Mouse (Mus musculus): Measurements from ENCODE around the gene Slc9a8. TPM values are rescaled to one million over a fixed set of nuclear protein-coding genes. Genes with fewer than 3 reads are reported as not detected.

Slc9a8 gene
- polyA plus RNA-seq, 1 experiment from 2014 or later: 14.9 TPM

DNA sequence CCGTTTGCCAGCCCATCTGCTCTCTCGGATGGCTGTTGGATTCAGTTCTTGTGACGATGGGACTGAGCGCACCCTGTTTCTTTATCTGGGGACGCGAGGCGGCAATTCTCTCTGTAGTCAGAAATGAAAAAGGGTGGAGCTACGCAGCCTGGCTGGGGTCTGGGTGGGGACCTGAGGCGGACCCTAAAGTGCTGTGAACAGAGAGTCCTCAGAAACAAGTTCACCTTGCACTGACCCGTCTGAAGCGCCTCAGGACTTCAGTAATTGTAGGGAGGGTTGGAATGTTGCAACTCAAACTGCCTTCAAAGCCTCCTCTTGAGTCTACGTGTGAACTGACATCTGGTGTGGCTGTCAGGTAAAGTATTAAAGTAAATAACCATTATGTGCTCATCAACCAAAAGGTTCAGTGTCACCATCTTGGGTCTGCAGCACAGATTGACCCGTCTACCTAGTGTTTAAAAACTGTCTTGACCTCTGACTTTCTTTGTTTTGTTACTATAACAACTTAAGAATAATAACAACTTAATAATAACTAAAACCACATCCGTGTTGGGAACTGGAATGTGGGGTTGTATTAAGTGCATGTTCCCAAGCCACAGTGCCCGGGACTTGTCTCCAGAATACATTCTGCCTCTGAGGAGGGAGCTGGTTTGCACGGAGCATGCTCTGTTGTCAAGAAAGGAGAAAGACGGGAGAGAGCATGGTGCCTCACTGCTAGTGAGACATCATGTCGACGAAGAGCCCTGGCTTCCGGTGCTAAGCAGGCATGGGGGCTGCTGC lies 16.2 kb upstream of the Slc9a8 start:
- ATAC-seq: no peak
- no peaks in the 10 kb centered on the region for H3K4me1 ChIP-seq (replicated peaks; ENCODE audit: control insufficient read depth, insufficient read depth, low read length)
- no peak overlapping the region for H3K4me2 ChIP-seq (replicated peaks; ENCODE audit: low read depth)
- H3K9me3 ChIP-seq (ENCODE audit: control insufficient read depth): no peaks in the 10 kb centered on the region
- TF ChIP-seq CTCF (IDR thresholded peaks at IDR 0.05; ENCODE audit: low read depth): no peak
- no peak overlapping the region for H3K27ac ChIP-seq (ENCODE audit: low read depth, low read length)
- no peak overlapping the region for H3K9ac ChIP-seq (ENCODE audit: low read depth, low read length)
- H3K36me3 ChIP-seq (ENCODE audit: control insufficient read depth, insufficient read depth): no peaks in the 10 kb centered on the region
- H3K4me3 ChIP-seq (ENCODE audit: low read depth, low read length): no peak overlapping the region
- H3K27me3 ChIP-seq (replicated peaks; ENCODE audit: control insufficient read depth, insufficient read depth, low read length): no peaks in the 10 kb centered on the region
- 71% methylated on average over 20 of the region's 20 CpGs for WGBS

GRCm38 (mm10) chr2:167407296-167407929 lies 14.1 kb upstream of the Slc9a8 start:
- Histone ChIP-seq H3K4me2 (replicated peaks; ENCODE audit: low read depth) (no peak overlapping the region), H3K4me1 (replicated peaks; ENCODE audit: control insufficient read depth, insufficient read depth, low read length) (no peaks in the 10 kb centered on the region), H3K9ac (ENCODE audit: low read depth, low read length) (no peak overlapping the region), H3K36me3 (ENCODE audit: control insufficient read depth, insufficient read depth) (no peaks in the 10 kb centered on the region), H3K27ac (ENCODE audit: low read depth, low read length) (0 out of 2 replicates have a peak overlapping the region, but pooled peaks have one; percentile 10), H3K27me3 (replicated peaks; ENCODE audit: control insufficient read depth, insufficient read depth, low read length) (no peaks in the 10 kb centered on the region), H3K4me3 (ENCODE audit: low read depth, low read length) (no peak overlapping the region), H3K9me3 (ENCODE audit: control insufficient read depth) (no peaks in the 10 kb centered on the region)
- no peak for TF ChIP-seq CTCF (IDR thresholded peaks at IDR 0.05; ENCODE audit: low read depth)
- WGBS: 78% methylated on average over 16 of the region's 16 CpGs
- ATAC-seq: peak; percentile 95

GRCm38 (mm10) chr2:167414461-167414860 lies 7.1 kb upstream of the Slc9a8 start:
- Histone ChIP-seq H3K27me3 (replicated peaks; ENCODE audit: control insufficient read depth, insufficient read depth, low read length) (no peaks in the 10 kb centered on the region), H3K4me3 (ENCODE audit: low read depth, low read length) (no peak overlapping the region), H3K4me1 (replicated peaks; ENCODE audit: control insufficient read depth, insufficient read depth, low read length) (no peaks in the 10 kb centered on the region), H3K36me3 (ENCODE audit: control insufficient read depth, insufficient read depth) (no peaks in the 10 kb centered on the region), H3K9me3 (ENCODE audit: control insufficient read depth) (no peaks in the 10 kb centered on the region), H3K4me2 (replicated peaks; ENCODE audit: low read depth) (no peak overlapping the region), H3K9ac (ENCODE audit: low read depth, low read length) (no peak overlapping the region), H3K27ac (ENCODE audit: low read depth, low read length) (no peak overlapping the region)
- ATAC-seq: no peak
- TF ChIP-seq CTCF (IDR thresholded peaks at IDR 0.05; ENCODE audit: low read depth): no peak
- WGBS: 93% methylated on average over 5 of the region's 5 CpGs

- Histone ChIP-seq H3K4me1 (replicated peaks; ENCODE audit: control insufficient read depth, insufficient read depth, low read length) (no peaks in the 10 kb centered on the region), H3K27me3 (replicated peaks; ENCODE audit: control insufficient read depth, insufficient read depth, low read length) (no peaks in the 10 kb centered on the region), H3K4me3 (ENCODE audit: low read depth, low read length) (no peak overlapping the region), H3K9me3 (ENCODE audit: control insufficient read depth) (no peaks in the 10 kb centered on the region), H3K9ac (ENCODE audit: low read depth, low read length) (no peak overlapping the region), H3K27ac (ENCODE audit: low read depth, low read length) (peak overlapping the region; percentile 62), H3K36me3 (ENCODE audit: control insufficient read depth, insufficient read depth) (no peaks in the 10 kb centered on the region), H3K4me2 (replicated peaks; ENCODE audit: low read depth) (no peak overlapping the region)
- no peak for TF ChIP-seq CTCF (IDR thresholded peaks at IDR 0.05; ENCODE audit: low read depth)
- peak; percentile 82 for ATAC-seq
- WGBS: 32% methylated on average over 9 of the region's 9 CpGs
Observed at GRCm38 (mm10) chr2:167415970-167416563, 5.4 kb upstream of the Slc9a8 start.

DNA sequence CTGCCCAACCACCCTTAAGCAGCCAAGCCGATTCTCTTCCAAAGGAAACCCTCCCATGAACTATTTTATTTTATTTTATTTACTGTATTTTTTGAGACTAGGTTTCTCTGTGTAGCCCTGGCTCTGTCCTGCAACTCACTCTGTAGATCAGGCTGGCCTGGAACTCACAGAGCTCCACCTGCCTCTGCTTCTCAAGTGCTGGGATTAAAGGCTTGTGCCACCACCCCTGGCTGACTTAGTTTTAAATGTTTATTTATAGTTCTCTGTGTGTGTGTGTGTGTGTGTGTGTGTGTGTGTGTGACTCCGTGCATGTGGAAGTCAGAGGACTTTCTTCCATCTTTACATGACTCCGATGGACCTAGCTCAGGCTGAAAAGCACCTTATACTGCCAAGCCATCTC lies 4.5 kb upstream of the Slc9a8 start:
- H3K27ac ChIP-seq (ENCODE audit: low read depth, low read length): no peak overlapping the region
- WGBS: 76% methylated on average over 3 of the region's 3 CpGs
- TF ChIP-seq CTCF (IDR thresholded peaks at IDR 0.05; ENCODE audit: low read depth): no peak
- no peaks in the 10 kb centered on the region for H3K9me3 ChIP-seq (ENCODE audit: control insufficient read depth)
- H3K4me1 ChIP-seq (replicated peaks; ENCODE audit: control insufficient read depth, insufficient read depth, low read length): 0 out of 2 replicates have a peak, but pooled peaks cover under 1% of the 10 kb centered on the region
- H3K9ac ChIP-seq (ENCODE audit: low read depth, low read length): no peak overlapping the region
- no peak for ATAC-seq
- H3K27me3 ChIP-seq (replicated peaks; ENCODE audit: control insufficient read depth, insufficient read depth, low read length): no peaks in the 10 kb centered on the region
- H3K4me3 ChIP-seq (ENCODE audit: low read depth, low read length): no peak overlapping the region
- no peaks in the 10 kb centered on the region for H3K36me3 ChIP-seq (ENCODE audit: control insufficient read depth, insufficient read depth)
- H3K4me2 ChIP-seq (replicated peaks; ENCODE audit: low read depth): no peak overlapping the region

- 41% methylated on average over 4 of the region's 4 CpGs for WGBS
- peak; percentile 86 for TF ChIP-seq CTCF (IDR thresholded peaks at IDR 0.05; ENCODE audit: low read depth)
- no peak overlapping the region for H3K27ac ChIP-seq (ENCODE audit: low read depth, low read length)
- no peak for ATAC-seq
- H3K4me1 ChIP-seq (replicated peaks; ENCODE audit: control insufficient read depth, insufficient read depth, low read length): peaks cover 7% of the 10 kb centered on the region; the same call in 1 of the 2 replicates
- H3K9me3 ChIP-seq (ENCODE audit: control insufficient read depth): no peaks in the 10 kb centered on the region
- H3K4me3 ChIP-seq (ENCODE audit: low read depth, low read length): no peak overlapping the region
- no peaks in the 10 kb centered on the region for H3K36me3 ChIP-seq (ENCODE audit: control insufficient read depth, insufficient read depth)
- H3K9ac ChIP-seq (ENCODE audit: low read depth, low read length): no peak overlapping the region
- no peaks in the 10 kb centered on the region for H3K27me3 ChIP-seq (replicated peaks; ENCODE audit: control insufficient read depth, insufficient read depth, low read length)
- no peak overlapping the region for H3K4me2 ChIP-seq (replicated peaks; ENCODE audit: low read depth)
Observed at GRCm38 (mm10) chr2:167417694-167418093, 3.8 kb upstream of the Slc9a8 start.

All from intestine, postnatal 0 days (tissue).